Mouse (Mus musculus) cerebellum, postnatal 10 days (tissue): ENCODE measurements at regions not wholly inside any gene's neighbourhood (a gene's known extent, or its start where the extent isn't known, plus 50 kb on each side); places are given as distances from the start of the nearest gene placed in this dataset.
"Not testable (repeated sequence)": the region's sequence is repeated elsewhere in the genome, so short reads cannot be mapped to it uniquely, and the experiment has no call there.

Source experiments
- DNase-seq, 2 experiments: peaks; one replicate each; pipeline ENCODE4 v3.0.0; 2021; ENCODE audit warnings: mixed read lengths in 2 of 2

GRCm38 (mm10) chr16:61056175-61056574 lies 450.8 kb upstream of the Epha6 start:
- not testable (repeated sequence) for DNase-seq

- DNase-seq, result peak; percentile 96
Observed at GRCm38 (mm10) chr16:61041140-61041586, 435.8 kb upstream of the Epha6 start.
